Mouse (Mus musculus) midbrain, postnatal 0 days (tissue): Measurements from ENCODE around the gene Igsf11. TPM values are rescaled to one million over a fixed set of nuclear protein-coding genes. Genes with fewer than 3 reads are reported as not detected.
"Not testable (repeated sequence)": the region's sequence is repeated elsewhere in the genome, so short reads cannot be mapped to it uniquely, and the experiment has no call there.

ENCODE experiments used
- ATAC-seq: fragments of 200-750 bp; cut with Nextera tagmentation; 2 replicates; pipeline ENCODE4 v1.8.0; 2017; ENCODE audit warnings: moderate number of reproducible peaks, mild to moderate bottlenecking, moderate TSS enrichment, moderate library complexity; ENCODE audit not compliant: low FRiP score
- DNase-seq: peaks from one replicate; pipeline ENCODE4 v3.0.0-alpha.2; 2015; ENCODE audit warnings: low spot score
- H3K27ac ChIP-seq: fragments of 300-500 bp; sonication (generic); 2 replicates; pipeline ENCODE4 v1.5.1; 2014; ENCODE audit warnings: low read depth, mild to moderate bottlenecking, low read length, mixed read lengths
- H3K27me3 ChIP-seq: fragments of 300-500 bp; sonication (generic); 2 replicates; pipeline ENCODE4 v1.6.1; 2014; ENCODE audit warnings: low read length, control low read depth, mixed read lengths; ENCODE audit not compliant: insufficient read depth
- H3K36me3 ChIP-seq: fragments of 300-500 bp; sonication (generic); 2 replicates; pipeline ENCODE4 v1.6.1; 2014; ENCODE audit warnings: low read length, control low read depth, mixed read lengths; ENCODE audit not compliant: insufficient read depth
- H3K4me1 ChIP-seq: fragments of 300-500 bp; sonication (generic); 2 replicates; pipeline ENCODE4 v1.6.1; 2014; ENCODE audit warnings: mild to moderate bottlenecking, control low read depth, antibody characterized with exemption, low read length, mixed read lengths; ENCODE audit not compliant: insufficient read depth
- H3K4me2 ChIP-seq: fragments of 300-500 bp; sonication (generic); 2 replicates; pipeline ENCODE4 v1.6.1; 2014; ENCODE audit warnings: low read depth, mild to moderate bottlenecking, low read length, mixed read lengths; ENCODE audit not compliant: poor library complexity, severe bottlenecking
- H3K4me3 ChIP-seq: fragments of 300-500 bp; sonication (generic); 2 replicates; pipeline ENCODE4 v1.5.1; 2014; ENCODE audit warnings: low read depth, mild to moderate bottlenecking, low read length, moderate library complexity
- H3K9ac ChIP-seq: fragments of 300-500 bp; sonication (generic); replicated peaks from 2 replicates; pipeline ENCODE4 v1.6.1; 2014; ENCODE audit warnings: mild to moderate bottlenecking, low read length, moderate library complexity, mixed read lengths; ENCODE audit not compliant: poor library complexity, severe bottlenecking
- H3K9me3 ChIP-seq: fragments of 300-500 bp; sonication (generic); 2 replicates; pipeline ENCODE4 v1.6.1; 2016; ENCODE audit warnings: low read length, control low read depth
- CTCF ChIP-seq: IDR thresholded peaks from 2 replicates; pipeline ENCODE4 v1.5.1; 2016; ENCODE audit warnings: antibody characterized with exemption, mild to moderate bottlenecking
- WGBS: fragments of 180-500 bp; shearing (Covaris S2); extraction: QIAGEN DNeasy Blood & Tissue Kit; methylation state at CpG from one replicate; pipeline ENCODE4 v1.1.7; 2014; 5-methylcytosine and 5-hydroxymethylcytosine counted together
- polyA plus RNA-seq: library from polyadenylated mRNA; unstranded; fragments of >200 nt; fragmentation: Nextera tagmentation; extraction: Ambion mirVana; gene quantifications from 2 replicates; pipeline ENCODE4 v1.2.1, GENCODE M21; 2015
- total RNA-seq: library from RNA; depleted of rRNA; stranded (reverse); fragments of >200 nt; gene quantifications from 2 replicates; pipeline ENCODE4 v1.2.3, GENCODE M21; 2014

The Igsf11 gene
- total and polyA plus RNA-seq, 2 experiments from 2014 or later, result 3.1 to 18.7 TPM

GRCm38 (mm10) chr16:38980546-38980945 lies 88.1 kb downstream of the Igsf11 start:
- Histone ChIP-seq H3K36me3 (no peaks in the 10 kb centered on the region), H3K4me2 (no peak overlapping the region), H3K4me3 (no peak overlapping the region), H3K4me1 (0 out of 2 replicates have a peak, but pooled peaks cover 2% of the 10 kb centered on the region), H3K27ac (no peak overlapping the region), H3K9me3 (no peaks in the 10 kb centered on the region), H3K9ac (no peak overlapping the region), H3K27me3 (no peaks in the 10 kb centered on the region)
- 33% methylated on average over 5 of the region's 5 CpGs for WGBS
- TF ChIP-seq CTCF, result no peak
- ATAC-seq, result no peak
- DNase-seq, result no peak

DNA sequence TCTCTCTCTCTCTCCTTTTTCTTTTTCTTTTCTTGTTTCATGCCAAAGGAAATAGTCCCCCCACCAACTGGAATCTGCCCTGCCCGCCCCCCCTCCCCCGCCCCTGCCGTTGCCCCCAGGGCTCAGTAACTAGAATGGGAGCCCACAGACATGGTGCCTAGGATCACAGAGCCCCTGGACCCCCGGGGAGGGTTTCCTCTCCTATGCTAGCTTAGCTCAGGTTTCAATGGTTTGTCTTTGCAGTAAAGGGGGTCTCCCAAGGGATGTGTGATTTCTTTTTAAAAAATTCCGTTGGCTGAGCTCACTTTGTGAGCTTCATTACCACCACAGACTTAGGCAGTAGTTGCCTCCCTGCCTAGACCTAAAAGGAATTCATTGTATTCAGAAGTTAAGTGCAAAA lies 89.6 kb downstream of the Igsf11 start:
- Histone ChIP-seq H3K4me3 (no peak overlapping the region), H3K27me3 (no peaks in the 10 kb centered on the region), H3K9ac (no peak overlapping the region), H3K4me2 (no peak overlapping the region), H3K36me3 (no peaks in the 10 kb centered on the region), H3K4me1 (0 out of 2 replicates have a peak, but pooled peaks cover 5% of the 10 kb centered on the region), H3K27ac (no peak overlapping the region), H3K9me3 (no peaks in the 10 kb centered on the region)
- 10% methylated on average over 5 of the region's 5 CpGs for WGBS
- DNase-seq, result no peak
- TF ChIP-seq CTCF, result no peak
- no peak for ATAC-seq

GRCm38 (mm10) chr16:38982508-38983236 lies 90.2 kb downstream of the Igsf11 start:
- no peak overlapping the region for H3K4me3 ChIP-seq
- peak; percentile 27; the same call in 1 of the 2 replicates for TF ChIP-seq CTCF
- H3K4me1 ChIP-seq, result 0 out of 2 replicates have a peak, but pooled peaks cover 5% of the 10 kb centered on the region
- H3K27me3 ChIP-seq, result no peaks in the 10 kb centered on the region
- DNase-seq, result no peak
- H3K27ac ChIP-seq, result no peak overlapping the region
- ATAC-seq, result no peak
- H3K9ac ChIP-seq, result no peak overlapping the region
- H3K4me2 ChIP-seq, result no peak overlapping the region
- H3K36me3 ChIP-seq, result no peaks in the 10 kb centered on the region
- 38% methylated on average over 12 of the region's 12 CpGs for WGBS
- H3K9me3 ChIP-seq, result no peaks in the 10 kb centered on the region

GRCm38 (mm10) chr16:38983850-38984249 lies 91.4 kb downstream of the Igsf11 start:
- WGBS, result 81% methylated on average over 3 of the region's 3 CpGs
- not testable (repeated sequence) for H3K4me3 ChIP-seq, H3K9me3 ChIP-seq, H3K9ac ChIP-seq, H3K4me1 ChIP-seq, H3K36me3 ChIP-seq, DNase-seq, H3K27me3 ChIP-seq, ATAC-seq, H3K4me2 ChIP-seq, H3K27ac ChIP-seq

DNA sequence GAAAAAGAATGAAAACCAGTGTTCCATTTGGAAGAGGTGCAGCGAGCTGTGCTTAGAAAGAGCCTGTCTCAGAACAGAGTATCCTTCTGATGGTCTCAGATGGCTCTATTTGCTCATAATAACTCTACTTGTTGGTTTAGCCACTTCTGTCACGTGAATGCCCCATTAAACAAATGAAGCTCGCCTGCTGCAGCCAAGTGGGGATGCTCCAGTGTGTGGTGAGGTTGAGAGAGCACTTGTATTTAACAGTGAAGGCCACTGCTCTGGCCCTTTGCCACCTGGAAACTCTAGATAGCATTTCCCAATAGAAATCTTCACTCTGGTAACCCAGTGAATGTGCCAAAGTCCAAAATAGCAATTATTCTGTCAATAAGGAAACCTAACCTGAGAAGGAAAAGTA lies 92.9 kb downstream of the Igsf11 start:
- TF ChIP-seq CTCF, result no peak
- no peak for ATAC-seq
- DNase-seq, result peak; percentile 77
- 60% methylated on average over 3 of the region's 3 CpGs for WGBS
- Histone ChIP-seq H3K27me3 (no peaks in the 10 kb centered on the region), H3K27ac (no peak overlapping the region), H3K36me3 (no peaks in the 10 kb centered on the region), H3K4me2 (no peak overlapping the region), H3K4me1 (0 out of 2 replicates have a peak, but pooled peaks cover 5% of the 10 kb centered on the region), H3K9ac (no peak overlapping the region), H3K9me3 (no peaks in the 10 kb centered on the region), H3K4me3 (no peak overlapping the region)

DNA sequence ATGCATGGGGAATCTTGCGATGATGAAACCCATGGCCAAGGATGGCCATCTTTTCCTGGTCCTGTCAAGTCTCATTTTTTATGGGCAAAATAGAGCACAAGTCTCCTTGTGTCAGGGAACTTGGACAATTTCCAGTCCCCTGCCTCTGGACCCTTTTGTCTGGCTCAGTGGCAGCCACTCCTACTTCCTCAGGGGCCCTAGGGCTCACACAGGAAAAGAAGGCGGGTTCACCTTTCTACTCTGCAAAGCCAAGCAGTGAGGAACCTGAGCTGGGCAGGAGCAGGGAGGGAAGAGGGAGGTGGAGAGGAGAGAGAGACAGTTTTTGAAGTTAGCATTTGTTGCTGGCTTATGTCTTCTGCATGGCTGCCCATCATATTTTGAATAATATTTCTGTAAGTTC lies 93.9 kb downstream of the Igsf11 start:
- TF ChIP-seq CTCF, result no peak
- Histone ChIP-seq H3K27me3 (no peaks in the 10 kb centered on the region), H3K9ac (no peak overlapping the region), H3K9me3 (no peaks in the 10 kb centered on the region), H3K4me3 (no peak overlapping the region), H3K27ac (no peak overlapping the region), H3K4me2 (no peak overlapping the region), H3K36me3 (no peaks in the 10 kb centered on the region), H3K4me1 (0 out of 2 replicates have a peak, but pooled peaks cover 5% of the 10 kb centered on the region)
- ATAC-seq (no peak), DNase-seq (no peak)
- WGBS, result 63% methylated on average over 2 of the region's 2 CpGs
